Mouse (Mus musculus): ENCODE measurements around the gene Fbxo39. TPM values are rescaled to one million over a fixed set of nuclear protein-coding genes. Genes with fewer than 3 reads are reported as not detected.

Gene Fbxo39
- polyA plus RNA-seq, 1 experiment from 2014 or later, result not detected

- H3K4me1 ChIP-seq (ENCODE audit: control insufficient read depth, insufficient read depth, low read length), result no peaks in the 10 kb centered on the region
- H3K36me3 ChIP-seq (ENCODE audit: control insufficient read depth, insufficient read depth, low read length), result no peaks in the 10 kb centered on the region
- ATAC-seq (ENCODE audit: low FRiP score, low TSS enrichment) (no peak), DNase-seq (no peak)
- H3K9me3 ChIP-seq (ENCODE audit: control insufficient read depth, low read length), result no peaks in the 10 kb centered on the region
- no peak overlapping the region for H3K4me3 ChIP-seq (replicated peaks; ENCODE audit: low read depth, low read length)
- no peak overlapping the region for H3K4me2 ChIP-seq (ENCODE audit: low read length)
- no peaks in the 10 kb centered on the region for H3K27me3 ChIP-seq (ENCODE audit: control insufficient read depth, insufficient read depth, low read length)
- WGBS, result 74% methylated on average over 4 of the region's 4 CpGs
- no peak overlapping the region for H3K27ac ChIP-seq (replicated peaks; ENCODE audit: low read depth, low read length)
- H3K9ac ChIP-seq (replicated peaks; ENCODE audit: low read length), result no peak overlapping the region
Measured at GRCm38 (mm10) chr11:72349652-72350051, 35.4 kb downstream of the Fbxo39 start.

GRCm38 (mm10) chr11:72352272-72352671 is 38.0 kb downstream of the Fbxo39 start:
- 88% methylated on average over 1 of the region's 1 CpGs for WGBS
- no peak for ATAC-seq (ENCODE audit: low FRiP score, low TSS enrichment)
- H3K4me1 ChIP-seq (ENCODE audit: control insufficient read depth, insufficient read depth, low read length), result no peaks in the 10 kb centered on the region

GRCm38 (mm10) chr11:72353186-72353585 is 38.9 kb downstream of the Fbxo39 start:
- ATAC-seq (ENCODE audit: low FRiP score, low TSS enrichment) (no peak), DNase-seq (no peak)
- Histone ChIP-seq H3K27ac (replicated peaks; ENCODE audit: low read depth, low read length) (no peak overlapping the region), H3K4me1 (ENCODE audit: control insufficient read depth, insufficient read depth, low read length) (no peaks in the 10 kb centered on the region), H3K4me3 (replicated peaks; ENCODE audit: low read depth, low read length) (no peak overlapping the region), H3K27me3 (ENCODE audit: control insufficient read depth, insufficient read depth, low read length) (no peaks in the 10 kb centered on the region), H3K36me3 (ENCODE audit: control insufficient read depth, insufficient read depth, low read length) (no peaks in the 10 kb centered on the region), H3K4me2 (ENCODE audit: low read length) (no peak overlapping the region), H3K9ac (replicated peaks; ENCODE audit: low read length) (no peak overlapping the region), H3K9me3 (ENCODE audit: control insufficient read depth, low read length) (no peaks in the 10 kb centered on the region)
- WGBS, result 78% methylated on average over 3 of the region's 3 CpGs

More at GRCm38 (mm10) chr11:72352272-72352671, 38.0 kb downstream of the Fbxo39 start:
- Histone ChIP-seq H3K9me3 (ENCODE audit: control insufficient read depth, low read length) (no peaks in the 10 kb centered on the region), H3K9ac (replicated peaks; ENCODE audit: low read length) (no peak overlapping the region), H3K4me3 (replicated peaks; ENCODE audit: low read depth, low read length) (no peak overlapping the region), H3K4me2 (ENCODE audit: low read length) (no peak overlapping the region), H3K27ac (replicated peaks; ENCODE audit: low read depth, low read length) (no peak overlapping the region), H3K36me3 (ENCODE audit: control insufficient read depth, insufficient read depth, low read length) (no peaks in the 10 kb centered on the region), H3K27me3 (ENCODE audit: control insufficient read depth, insufficient read depth, low read length) (no peaks in the 10 kb centered on the region)
- DNase-seq, result no peak

GRCm38 (mm10) chr11:72354971-72355728 is 40.9 kb downstream of the Fbxo39 start:
- H3K9me3 ChIP-seq (ENCODE audit: control insufficient read depth, low read length), result no peaks in the 10 kb centered on the region
- H3K9ac ChIP-seq (replicated peaks; ENCODE audit: low read length), result no peak overlapping the region
- 29% methylated on average over 20 of the region's 20 CpGs for WGBS
- no peaks in the 10 kb centered on the region for H3K4me1 ChIP-seq (ENCODE audit: control insufficient read depth, insufficient read depth, low read length)
- H3K4me3 ChIP-seq (replicated peaks; ENCODE audit: low read depth, low read length), result no peak overlapping the region
- DNase-seq (peak; percentile 83), ATAC-seq (ENCODE audit: low FRiP score, low TSS enrichment) (no peak)
- peak overlapping the region; percentile 18; the same call in 1 of the 2 replicates for H3K4me2 ChIP-seq (ENCODE audit: low read length)
- H3K36me3 ChIP-seq (ENCODE audit: control insufficient read depth, insufficient read depth, low read length), result no peaks in the 10 kb centered on the region
- H3K27ac ChIP-seq (replicated peaks; ENCODE audit: low read depth, low read length), result no peak overlapping the region
- no peaks in the 10 kb centered on the region for H3K27me3 ChIP-seq (ENCODE audit: control insufficient read depth, insufficient read depth, low read length)

- WGBS, result 9% methylated on average over 42 of the region's 42 CpGs
- Histone ChIP-seq H3K4me3 (replicated peaks; ENCODE audit: low read depth, low read length) (peak overlapping the region; percentile 46), H3K27ac (replicated peaks; ENCODE audit: low read depth, low read length) (peak overlapping the region; percentile 63), H3K36me3 (ENCODE audit: control insufficient read depth, insufficient read depth, low read length) (no peaks in the 10 kb centered on the region), H3K27me3 (ENCODE audit: control insufficient read depth, insufficient read depth, low read length) (no peaks in the 10 kb centered on the region), H3K4me1 (ENCODE audit: control insufficient read depth, insufficient read depth, low read length) (peaks cover 5% of the 10 kb centered on the region; the same call in 1 of the 2 replicates), H3K9ac (replicated peaks; ENCODE audit: low read length) (peak overlapping the region; percentile 59), H3K4me2 (ENCODE audit: low read length) (peak overlapping the region; percentile 77), H3K9me3 (ENCODE audit: control insufficient read depth, low read length) (no peaks in the 10 kb centered on the region)
- ATAC-seq (ENCODE audit: low FRiP score, low TSS enrichment) (peak; percentile 81), DNase-seq (peak; percentile 97)
Measured at GRCm38 (mm10) chr11:72361385-72362346, 47.4 kb downstream of the Fbxo39 start.

- WGBS, result 36% methylated on average over 10 of the region's 10 CpGs
- Histone ChIP-seq H3K4me2 (ENCODE audit: low read length) (peak within 1 kb of the TSS; percentile 77), H3K4me3 (replicated peaks; ENCODE audit: low read depth, low read length) (peak within 1 kb of the TSS; percentile 46), H3K27me3 (ENCODE audit: control insufficient read depth, insufficient read depth, low read length) (no peaks in the 10 kb centered on the region), H3K9me3 (ENCODE audit: control insufficient read depth, low read length) (no peaks in the 10 kb centered on the region), H3K27ac (replicated peaks; ENCODE audit: low read depth, low read length) (peak within 1 kb of the TSS; percentile 63), H3K4me1 (ENCODE audit: control insufficient read depth, insufficient read depth, low read length) (peaks cover 5% of the 10 kb centered on the region; the same call in 1 of the 2 replicates), H3K36me3 (ENCODE audit: control insufficient read depth, insufficient read depth, low read length) (no peaks in the 10 kb centered on the region), H3K9ac (replicated peaks; ENCODE audit: low read length) (peak within 1 kb of the TSS; percentile 59)
- DNase-seq, result no peak
- ATAC-seq (ENCODE audit: low FRiP score, low TSS enrichment), result no peak
Measured at GRCm38 (mm10) chr11:72362347-72362741, 48.1 kb downstream of the Fbxo39 start, which contains the start of gene Tekt1. TSS of gene Tekt1 (minus strand) at chr11:72362442.

GRCm38 (mm10) chr11:72363523-72364240 is 49.4 kb downstream of the Fbxo39 start:
- ATAC-seq (ENCODE audit: low FRiP score, low TSS enrichment), result no peak
- Histone ChIP-seq H3K4me1 (ENCODE audit: control insufficient read depth, insufficient read depth, low read length) (peaks cover 5% of the 10 kb centered on the region; the same call in 1 of the 2 replicates), H3K9me3 (ENCODE audit: control insufficient read depth, low read length) (no peaks in the 10 kb centered on the region), H3K27me3 (ENCODE audit: control insufficient read depth, insufficient read depth, low read length) (no peaks in the 10 kb centered on the region), H3K36me3 (ENCODE audit: control insufficient read depth, insufficient read depth, low read length) (no peaks in the 10 kb centered on the region), H3K27ac (replicated peaks; ENCODE audit: low read depth, low read length) (no peak overlapping the region), H3K4me2 (ENCODE audit: low read length) (no peak overlapping the region), H3K4me3 (replicated peaks; ENCODE audit: low read depth, low read length) (no peak overlapping the region), H3K9ac (replicated peaks; ENCODE audit: low read length) (no peak overlapping the region)
- 83% methylated on average over 8 of the region's 8 CpGs for WGBS
- no peak for DNase-seq

GRCm38 (mm10) chr11:72364526-72364925 is 50.3 kb downstream of the Fbxo39 start:
- 95% methylated on average over 5 of the region's 5 CpGs for WGBS
- no peaks in the 10 kb centered on the region for H3K9me3 ChIP-seq (ENCODE audit: control insufficient read depth, low read length)
- DNase-seq (no peak), ATAC-seq (ENCODE audit: low FRiP score, low TSS enrichment) (no peak)
- no peak overlapping the region for H3K4me2 ChIP-seq (ENCODE audit: low read length)
- H3K27ac ChIP-seq (replicated peaks; ENCODE audit: low read depth, low read length), result no peak overlapping the region
- H3K4me3 ChIP-seq (replicated peaks; ENCODE audit: low read depth, low read length), result no peak overlapping the region
- no peaks in the 10 kb centered on the region for H3K36me3 ChIP-seq (ENCODE audit: control insufficient read depth, insufficient read depth, low read length)
- peaks cover 5% of the 10 kb centered on the region; the same call in 1 of the 2 replicates for H3K4me1 ChIP-seq (ENCODE audit: control insufficient read depth, insufficient read depth, low read length)
- no peaks in the 10 kb centered on the region for H3K27me3 ChIP-seq (ENCODE audit: control insufficient read depth, insufficient read depth, low read length)
- H3K9ac ChIP-seq (replicated peaks; ENCODE audit: low read length), result no peak overlapping the region
